ENCODE assay signal across 17 mouse cellular contexts in genomic region chr12:81324991-81325390, GRCm38 (mm10). TPM values are rescaled to one million over a fixed set of nuclear protein-coding genes. Genes with fewer than 3 reads are reported as not detected.
DNase-seq lines count a peak whose midpoint lies in the region; ATAC-seq lines count a peak whose summit lies in the region.
"Had no signal": no experiment of that assay in that cellular context is flagged by ENCODE, and none has a peak within 500 bp of the region (broad histone marks: within the 10 kb centered on the region; RNA-seq: fewer than 3 reads in every experiment).

No protein-coding gene starts in this region.

- 70% methylated on average over 3 of the region's 3 CpGs for WGBS in heart, embryonic 11.5 days (ENCODE audit: insufficient replicate concordance)

- peaks cover 8% of the 10 kb centered on the region for H3K4me1 ChIP-seq in heart, embryonic 11.5 days (ENCODE audit: control insufficient read depth, insufficient read depth, low read length)

- H3K27ac ChIP-seq in heart, embryonic 11.5 days (ENCODE audit: low read depth, low read length) = no peak overlapping the region
- H3K27ac ChIP-seq: embryonic facial prominence, embryonic 10.5 days; embryonic facial prominence, embryonic 12.5 days; forebrain, embryonic 13.5 days had no signal

- no peak for ATAC-seq in heart, embryonic 11.5 days (replicated peaks; ENCODE audit: insufficient number of reproducible peaks, low FRiP score, low TSS enrichment)
- ATAC-seq: forebrain, embryonic 13.5 days; forebrain, embryonic 15.5 days; forebrain, postnatal 0 days had no signal

- no peak overlapping the region for H3K4me3 ChIP-seq in heart, embryonic 11.5 days (ENCODE audit: low read depth, low read length)
- H3K4me3 ChIP-seq: embryonic facial prominence, embryonic 10.5 days; embryonic facial prominence, embryonic 12.5 days; forebrain, embryonic 13.5 days; forebrain, embryonic 15.5 days had no signal

- no peak overlapping the region for H3K9ac ChIP-seq in heart, embryonic 11.5 days (ENCODE audit: low read depth, low read length)
- H3K9ac ChIP-seq: embryonic facial prominence, embryonic 12.5 days; forebrain, embryonic 13.5 days; forebrain, embryonic 15.5 days; forebrain, postnatal 0 days had no signal

- H3K36me3 ChIP-seq in heart, embryonic 11.5 days (ENCODE audit: control insufficient read depth, insufficient read depth, low read length) = no peaks in the 10 kb centered on the region
- H3K36me3 ChIP-seq: embryonic facial prominence, embryonic 10.5 days; embryonic facial prominence, embryonic 12.5 days; forebrain, embryonic 15.5 days had no signal

- H3K27me3 ChIP-seq in heart, embryonic 11.5 days (ENCODE audit: control insufficient read depth, insufficient read depth, low read length) = 0 out of 2 replicates have a peak, but pooled peaks cover 2% of the 10 kb centered on the region
- H3K27me3 ChIP-seq: embryonic facial prominence, embryonic 12.5 days; forebrain, embryonic 13.5 days; forebrain, embryonic 15.5 days had no signal

- DNase-seq in cerebellum, adult 9-10 months = peak; percentile 61
- no peak for DNase-seq in cerebellum, postnatal 10 days
- peak; percentile 73 for DNase-seq in heart, adult 11 months
- DNase-seq in yolk sac, embryonic 10.5 days (ENCODE audit: low spot score) = peak; percentile 5
- no peak for DNase-seq in left cerebral cortex, adult 8-10 months (ENCODE audit: low spot score in 2 of 2)
- DNase-seq: adrenal gland, adult 2 months; adrenal gland, postnatal 10 days; adrenal gland, postnatal 25 days; cerebellum, adult 11-12 months; cerebellum, postnatal 14 days; forebrain, postnatal 0 days had no signal

- no peak overlapping the region for H3K4me2 ChIP-seq in heart, embryonic 11.5 days
- H3K4me2 ChIP-seq: embryonic facial prominence, embryonic 12.5 days; forebrain, embryonic 13.5 days; forebrain, embryonic 15.5 days had no signal

- no peaks in the 10 kb centered on the region for H3K9me3 ChIP-seq in heart, embryonic 11.5 days (replicated peaks; ENCODE audit: control insufficient read depth, low read length)
- H3K9me3 ChIP-seq: embryonic facial prominence, embryonic 10.5 days; embryonic facial prominence, embryonic 12.5 days; forebrain, embryonic 13.5 days; forebrain, embryonic 15.5 days had no signal

RNA-seq across cellular contexts. Expression of gene Slc8a3, which starts 8.0 kb away (rescaled TPM):
- polyA plus RNA-seq in heart, embryonic 11.5 days (2014; fragmentation: Nextera tagmentation; extraction: Ambion mirVana) = 0.16 and 0.42 TPM in 2 replicates
- total RNA-seq in left cerebral cortex, adult 8-10 months (2022) = 10 to 100 TPM; 27.5 to 29.8 (median 29.1) TPM
- total RNA-seq: MEL had no signal

RNA-seq across cellular contexts. Expression of gene Gm4787, which starts 54.3 kb away (rescaled TPM):
- 0.15 and 0.36 TPM in 2 replicates for polyA plus RNA-seq in heart, embryonic 11.5 days (2014; fragmentation: Nextera tagmentation; extraction: Ambion mirVana)
- total RNA-seq in left cerebral cortex, adult 8-10 months (2022) = 1 to 10 TPM; 1.7 to 2.7 (median 2.1) TPM

Comparison
In these comparisons a context has a peak if more than half of its experiments do, and no peak if none do; other contexts are left out.
1. DNase-seq: peak in cerebellum, adult 9-10 months (single experiment), heart, adult 11 months (single experiment) and yolk sac, embryonic 10.5 days (single experiment); none in cerebellum, postnatal 10 days (0 of 2) and left cerebral cortex, adult 8-10 months (0 of 2).